Mouse (Mus musculus) urinary bladder, adult 2 months (tissue): Measurements from ENCODE around the gene Sntg2. TPM values are rescaled to one million over a fixed set of nuclear protein-coding genes. Genes with fewer than 3 reads are reported as not detected.

Experiments used
- DNase-seq: peaks from one replicate; pipeline ENCODE4 v3.0.0; 2022; ENCODE audit warnings: low spot score
- polyA plus RNA-seq: library from polyadenylated mRNA; depleted of rRNA; stranded (reverse); fragments of >200 nt; gene quantifications from 2 replicates; pipeline ENCODE4 v1.2.3, GENCODE M21; 2012; rRNA removed

Gene Sntg2
- polyA plus RNA-seq, result 64.7 and 68.9 TPM in 2 replicates

DNA sequence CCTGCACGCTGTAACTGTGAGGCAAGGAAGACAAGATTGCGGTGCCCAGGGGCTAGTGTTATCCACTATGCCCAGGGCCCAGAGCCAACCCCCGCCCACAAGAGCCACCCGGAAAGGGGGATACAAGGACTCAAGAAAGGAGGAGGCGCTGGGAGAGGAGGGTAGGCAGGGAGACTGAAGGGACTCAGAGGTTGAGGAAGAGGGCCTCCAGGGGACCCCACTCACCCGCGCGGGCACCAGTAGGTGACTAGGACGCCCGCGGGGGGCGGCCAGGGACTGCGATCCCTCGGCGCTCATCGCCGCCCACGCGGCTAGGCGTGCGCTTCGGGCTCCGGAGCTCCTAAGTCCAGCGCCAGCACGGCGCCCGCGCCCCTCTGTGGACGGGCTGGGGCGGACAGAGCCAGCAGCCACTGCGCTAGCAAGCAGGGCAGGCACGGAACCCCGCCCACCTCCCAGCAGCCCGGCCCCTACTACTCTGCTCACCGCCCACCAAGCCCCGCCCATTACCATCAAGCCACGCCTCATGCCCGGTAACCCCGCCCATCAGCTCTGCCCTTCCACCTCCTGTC, at the start of gene Sntg2:
Sntg2 (minus strand) TSS at position 443 of the 569 bp plus-strand sequence.
- DNase-seq, result peak; percentile 74

DNA sequence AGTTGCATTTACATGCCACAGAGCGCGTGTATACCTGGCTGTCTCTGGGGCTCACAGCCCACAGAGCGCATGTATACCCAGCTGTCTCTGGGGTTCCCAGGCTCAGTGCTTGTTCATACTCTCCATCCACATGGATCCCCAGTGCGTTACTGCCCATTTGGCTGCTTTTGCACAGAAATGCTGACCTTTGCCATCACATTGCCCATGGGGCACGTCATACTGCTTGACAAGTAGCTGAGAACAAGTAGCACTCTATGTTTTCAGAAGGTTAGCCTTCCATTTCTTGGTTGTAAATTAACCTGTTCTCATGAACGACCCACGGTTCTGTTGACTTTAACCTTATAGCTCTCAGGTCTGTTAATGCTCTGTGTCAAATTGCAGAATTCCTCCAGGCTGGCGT, 43.4 kb upstream of the Sntg2 start:
- no peak for DNase-seq

DNA sequence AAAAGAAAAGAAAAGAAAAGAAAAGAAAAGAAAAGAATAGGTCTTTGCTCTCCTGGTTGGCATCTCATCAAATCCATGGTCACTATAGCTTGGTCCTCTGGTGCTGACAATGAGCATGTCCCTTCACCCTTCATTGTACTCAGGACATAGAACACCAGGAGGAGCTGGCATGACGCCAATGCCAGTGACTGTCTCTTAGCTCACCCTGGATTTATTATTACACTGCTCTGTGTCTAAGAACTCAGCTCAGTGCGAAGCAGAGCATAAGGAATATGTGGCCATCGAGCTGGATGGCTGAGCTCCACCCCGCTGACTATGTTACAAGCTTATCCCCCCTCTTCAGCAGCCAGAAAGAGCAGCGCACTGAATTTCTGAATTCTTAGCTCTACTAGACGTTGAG, 42.8 kb upstream of the Sntg2 start:
- DNase-seq, result no peak

- DNase-seq, result no peak
These were observed 29.5 kb upstream of the Sntg2 start for GRCm38 (mm10) chr12:30402651-30403050.

DNA sequence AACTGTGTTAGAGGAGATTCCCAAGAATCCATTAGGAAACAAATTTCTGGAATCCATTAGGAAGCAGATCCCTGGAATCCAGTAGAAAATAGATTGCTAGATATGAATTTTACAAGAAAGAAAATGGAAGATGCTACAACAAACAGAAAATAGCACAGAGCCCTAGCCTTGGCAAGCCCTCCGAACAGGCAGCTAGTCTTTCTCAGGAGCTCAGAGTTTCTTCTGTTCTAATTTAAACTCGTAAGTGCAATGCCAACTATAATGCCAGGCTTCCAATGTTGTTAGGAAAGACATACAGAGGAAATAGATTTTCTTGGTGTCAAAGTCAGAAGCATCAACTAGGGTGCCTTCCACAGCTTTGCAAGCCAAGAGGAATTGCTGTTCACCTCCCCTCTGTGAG, 27.4 kb upstream of the Sntg2 start:
- no peak for DNase-seq

DNA sequence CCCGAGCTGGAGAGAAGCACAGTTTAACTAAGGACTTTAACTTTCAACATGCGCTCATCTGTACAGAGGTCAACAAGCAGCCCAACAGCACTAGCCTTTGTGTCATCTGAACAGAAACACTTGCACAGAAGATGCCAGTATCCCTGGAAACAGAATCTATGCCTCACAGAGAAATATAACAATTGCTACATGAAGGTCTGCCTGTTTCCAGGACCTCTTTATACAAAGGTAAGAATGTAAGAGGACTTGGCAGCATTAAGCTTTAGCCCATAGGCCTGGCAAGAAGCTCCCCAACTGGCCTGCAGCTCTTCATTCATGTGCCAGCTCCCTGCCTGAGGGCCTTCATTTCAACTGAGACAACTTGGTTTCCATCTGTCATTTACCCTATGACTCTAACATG, 26.9 kb upstream of the Sntg2 start:
- DNase-seq, result no peak

DNA sequence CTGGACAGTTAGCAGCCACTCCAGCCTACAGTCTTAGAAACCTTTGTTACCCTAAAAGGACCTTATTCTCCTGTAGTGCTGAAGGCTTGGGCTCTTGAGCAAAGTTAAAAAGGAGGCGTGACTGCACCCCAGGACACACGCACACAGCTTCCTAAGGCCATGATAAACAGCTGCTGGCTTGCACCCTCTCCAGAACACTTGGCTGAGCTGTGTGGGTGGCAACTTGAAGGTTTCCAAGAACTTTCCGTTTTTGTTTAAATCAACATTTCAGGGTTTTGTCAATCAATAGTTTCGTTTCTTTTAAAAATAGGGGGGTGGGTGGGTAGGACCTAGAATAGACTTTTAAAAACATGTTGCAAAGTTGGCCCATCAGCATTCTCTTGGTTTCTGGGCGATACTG, 882 bp downstream of the Sntg2 start:
- no peak for DNase-seq

GRCm38 (mm10) chr12:30369786-30370185, 3.4 kb downstream of the Sntg2 start:
- peak; percentile 55 for DNase-seq

- DNase-seq, result no peak
These were observed 4.0 kb downstream of the Sntg2 start for GRCm38 (mm10) chr12:30369141-30369540.

- no peak for DNase-seq
These were observed 10.9 kb downstream of the Sntg2 start for GRCm38 (mm10) chr12:30362306-30362705.

GRCm38 (mm10) chr12:30357666-30358065, 15.5 kb downstream of the Sntg2 start:
- no peak for DNase-seq

- DNase-seq, result no peak
These were observed 20.8 kb downstream of the Sntg2 start for GRCm38 (mm10) chr12:30352393-30352792.

DNA sequence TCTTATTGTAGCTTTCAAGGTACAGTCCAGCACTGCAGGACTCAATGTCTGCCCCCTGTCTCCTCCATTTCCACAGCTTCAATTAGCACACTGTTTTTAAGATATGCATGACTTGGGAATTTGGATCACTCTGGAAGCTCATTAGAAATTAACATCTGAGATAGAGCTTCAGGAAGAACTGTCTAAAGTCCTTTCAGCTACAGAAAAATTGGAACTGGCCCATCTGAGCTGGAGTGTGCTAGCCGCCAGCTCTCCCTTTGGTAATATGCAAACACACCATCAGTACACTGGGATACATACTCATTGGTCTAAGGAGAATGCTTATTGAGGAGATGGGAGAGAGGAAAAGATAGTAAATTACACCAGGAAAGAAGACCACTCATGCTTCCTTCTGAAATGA, 25.1 kb downstream of the Sntg2 start:
- no peak for DNase-seq

DNA sequence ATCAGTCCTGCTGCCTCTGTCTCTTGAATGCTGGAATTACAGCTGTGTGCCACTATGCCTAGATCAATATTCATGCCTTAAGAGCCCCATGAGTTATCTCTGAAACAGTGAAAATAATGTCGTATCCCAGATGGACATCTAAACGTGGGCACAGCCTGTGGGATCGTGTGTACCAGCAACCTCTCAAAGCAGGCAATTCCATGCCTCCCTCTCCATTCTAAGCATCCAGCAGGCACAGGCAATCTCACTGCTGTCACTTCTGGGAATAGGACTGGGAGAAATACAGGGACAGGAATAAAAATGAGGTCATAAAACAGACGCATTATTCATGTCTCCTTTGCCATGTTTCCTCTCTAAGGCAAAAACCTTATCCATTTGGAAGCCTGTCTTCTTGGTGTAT, 25.9 kb downstream of the Sntg2 start:
- no peak for DNase-seq

- no peak for DNase-seq
These were observed 28.4 kb downstream of the Sntg2 start for GRCm38 (mm10) chr12:30344806-30345205.

- no peak for DNase-seq
These were observed 36.9 kb downstream of the Sntg2 start for GRCm38 (mm10) chr12:30336301-30336700.

GRCm38 (mm10) chr12:30334502-30334901, 38.7 kb downstream of the Sntg2 start:
- DNase-seq, result no peak

GRCm38 (mm10) chr12:30317971-30318370, 55.2 kb downstream of the Sntg2 start:
- no peak for DNase-seq

- DNase-seq, result no peak
These were observed 60.2 kb downstream of the Sntg2 start for GRCm38 (mm10) chr12:30313021-30313420.

DNA sequence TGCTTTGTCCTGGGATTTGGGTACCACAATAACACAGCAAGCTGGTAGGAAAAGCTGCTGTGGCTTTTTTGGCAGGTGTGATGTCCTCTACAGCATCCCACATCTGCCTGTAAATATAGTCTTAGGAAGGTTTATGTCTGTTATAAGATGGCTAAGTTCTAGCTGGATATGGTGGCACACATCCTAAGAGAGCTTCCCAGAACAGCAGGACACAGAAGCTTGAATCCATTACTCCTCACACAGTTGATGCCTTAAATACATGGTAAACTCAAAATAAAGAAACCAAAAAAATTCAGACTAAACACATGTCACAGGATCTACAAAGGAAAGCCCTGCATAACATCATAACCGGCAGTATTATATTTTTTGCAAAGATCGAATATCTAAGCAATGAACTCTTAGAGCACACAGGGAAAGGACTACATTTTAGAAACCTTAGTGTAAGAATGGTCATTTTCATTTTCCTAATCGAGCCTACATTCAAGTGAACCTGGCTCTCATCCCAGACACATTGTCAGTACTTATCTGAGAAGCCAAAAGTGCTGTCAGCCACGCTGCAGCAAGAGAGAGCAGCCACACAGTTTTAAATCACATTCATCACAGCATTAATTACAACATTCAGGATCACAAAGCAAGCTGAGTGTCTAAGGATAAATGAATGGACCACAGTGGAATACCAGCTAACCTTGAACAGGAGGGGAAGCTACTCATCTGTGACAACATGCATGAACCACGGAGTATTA, 64.8 kb downstream of the Sntg2 start:
- DNase-seq, result no peak

- no peak for DNase-seq
These were observed 80.2 kb downstream of the Sntg2 start for GRCm38 (mm10) chr12:30292724-30293560.

GRCm38 (mm10) chr12:30286888-30287573, 86.1 kb downstream of the Sntg2 start:
- DNase-seq, result no peak
